Mouse (Mus musculus): Measurements from ENCODE around the gene Syn3.
"Not testable (repeated sequence)": the region's sequence is repeated elsewhere in the genome, so short reads cannot be mapped to it uniquely, and the experiment has no call there.

- not testable (repeated sequence) for TF ChIP-seq POLR2A, CTCF (IDR thresholded peaks at IDR 0.05; ENCODE audit: extremely low read depth, insufficient read depth, low read length)
These were observed 119.9 kb downstream of the Syn3 start for GRCm38 (mm10) chr10:86378803-86379202.

All from cortical plate, adult 2 months (tissue).